Mouse (Mus musculus): ENCODE data around the gene Bmpr1a. TPM values are rescaled to one million over a fixed set of nuclear protein-coding genes. Genes with fewer than 3 reads are reported as not detected.

Gene Bmpr1a
- 10 to 100 TPM; 11.5 to 16.0 TPM for total RNA-seq (2023)

DNA sequence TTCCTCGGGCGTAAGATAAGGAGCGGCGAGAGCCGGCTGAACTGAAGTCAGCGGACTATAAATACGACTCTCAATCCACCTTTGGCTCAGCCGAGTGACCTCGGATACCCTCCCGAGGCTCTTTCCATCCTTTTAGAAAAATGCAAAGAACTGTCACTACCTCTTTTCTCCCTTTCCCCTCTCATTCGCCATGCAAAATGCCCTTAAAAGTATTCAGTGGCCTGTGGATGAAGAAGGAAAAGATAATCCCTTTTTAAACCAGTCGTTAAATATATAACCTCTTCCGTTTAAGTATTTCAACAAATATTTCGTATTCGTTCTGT lies at the start of gene Bmpr1a:
Bmpr1a (minus strand) TSS at position 17 of the 323 bp plus-strand sequence.

DNA sequence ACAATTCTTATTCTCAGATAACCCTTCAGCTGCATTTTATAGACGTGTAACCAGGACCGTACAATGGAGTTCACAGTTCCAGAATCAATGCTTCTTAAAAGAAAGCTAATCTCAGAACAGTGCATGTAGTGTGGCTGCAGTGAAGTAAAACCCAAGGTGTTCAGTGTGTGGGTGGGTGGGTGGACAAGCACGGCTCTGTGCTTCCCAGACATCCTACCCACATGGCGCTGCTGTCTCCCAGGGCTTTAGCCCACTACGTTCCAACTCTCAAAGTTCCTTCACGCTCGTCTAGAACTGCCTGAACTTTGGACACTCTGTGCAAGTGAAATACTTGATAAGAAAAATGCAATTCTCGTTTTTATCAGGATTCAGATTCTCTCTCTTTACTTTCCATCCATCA lies 19.6 kb upstream of the Bmpr1a start, which contains the start of gene 9230112D13Rik:
9230112D13Rik (minus strand) TSS at position 101 of the 400 bp plus-strand sequence.

GRCm38 (mm10) chr14:34375415-34375904 lies 127.7 kb downstream of the Bmpr1a start, which contains the start of gene Mmrn2:
Gene Mmrn2, plus strand, starts transcription at chr14:34375465.

DNA sequence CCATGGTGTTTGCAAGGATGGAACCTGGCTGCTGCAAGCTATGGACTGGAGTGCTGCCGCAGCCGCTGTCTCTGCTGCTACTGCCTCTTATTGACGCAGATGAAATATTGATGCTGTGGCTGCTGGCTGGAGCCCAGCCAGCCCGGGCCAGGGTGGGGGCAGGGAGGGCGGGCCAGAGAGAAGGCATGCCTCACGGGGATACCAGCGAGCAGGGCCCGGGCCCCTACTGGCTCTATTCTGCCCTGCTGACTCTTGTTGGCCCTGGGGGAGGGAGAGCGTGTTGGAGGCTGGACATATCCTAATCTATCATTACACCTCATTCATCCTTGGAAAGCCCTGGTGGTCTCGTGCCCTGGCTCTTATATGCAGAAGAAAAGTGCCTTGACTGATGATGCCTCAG lies 128.6 kb downstream of the Bmpr1a start, which contains the start of gene Sncg:
Sncg (minus strand) TSS at position 213 of the 400 bp plus-strand sequence.

Other genes starting within 250 kb of the Bmpr1a start
- 1 to 10 TPM; 8.6 to 9.2 TPM for gene Shld2, start 192.8 kb downstream of the Bmpr1a start, total RNA-seq (2023)
- gene Glud1, start 192.6 kb downstream of the Bmpr1a start, total RNA-seq (2023): 100 to 1,000 TPM; 219 to 235 TPM
- gene Fam25c, start 147.9 kb downstream of the Bmpr1a start, total RNA-seq (2023): not detected
- not detected for gene Sncg, start 128.6 kb downstream of the Bmpr1a start, total RNA-seq (2023)
- under 1 TPM in 1 of 2 experiments, not detected in 1; 0.26 TPM for gene Mmrn2, start 127.9 kb downstream of the Bmpr1a start, total RNA-seq (2023)
- gene 9230112D13Rik, start 19.5 kb upstream of the Bmpr1a start, total RNA-seq (2023): not detected
- not detected for gene Ldb3, start 85.3 kb upstream of the Bmpr1a start, total RNA-seq (2023)
- not detected for gene Opn4, start 96.8 kb upstream of the Bmpr1a start, total RNA-seq (2023)
- gene Wapl, start 170.6 kb upstream of the Bmpr1a start, total RNA-seq (2023): 10 to 100 TPM; 65.2 to 66.5 TPM

Measured in neutrophil, adult 83 days (primary cell).